Mouse (Mus musculus) stomach, postnatal 0 days (tissue): ENCODE measurements around the gene Slc35b4. TPM values are rescaled to one million over a fixed set of nuclear protein-coding genes. Genes with fewer than 3 reads are reported as not detected.

Experiments
- ATAC-seq: fragments of 200-750 bp; cut with Nextera tagmentation; 2 replicates; pipeline ENCODE4 v1.8.0; 2017; ENCODE audit not compliant: low FRiP score, low TSS enrichment
- DNase-seq: peaks from one replicate; pipeline ENCODE4 v3.0.0-alpha.2; 2016; ENCODE audit warnings: low spot score
- H3K27ac ChIP-seq: fragments of 300-500 bp; sonication (generic); replicated peaks from 2 replicates; pipeline ENCODE4 v1.5.1; 2014; ENCODE audit warnings: mild to moderate bottlenecking, control low read depth
- H3K27me3 ChIP-seq: fragments of 300-500 bp; sonication (generic); 2 replicates; pipeline ENCODE4 v1.6.1; 2014; ENCODE audit warnings: low read length; ENCODE audit not compliant: control insufficient read depth, insufficient read depth
- H3K36me3 ChIP-seq: fragments of 300-500 bp; sonication (generic); 2 replicates; pipeline ENCODE4 v1.6.1; 2014; ENCODE audit warnings: low read length, mixed read lengths; ENCODE audit not compliant: control insufficient read depth, insufficient read depth
- H3K4me1 ChIP-seq: fragments of 300-500 bp; sonication (generic); replicated peaks from 2 replicates; pipeline ENCODE4 v1.6.1; 2014; ENCODE audit warnings: antibody characterized with exemption; ENCODE audit not compliant: control insufficient read depth, insufficient read depth
- H3K4me2 ChIP-seq: fragments of 300-500 bp; sonication (generic); replicated peaks from 2 replicates; pipeline ENCODE4 v1.6.1; 2014; ENCODE audit warnings: low read depth, mild to moderate bottlenecking, control low read depth, moderate library complexity
- H3K4me3 ChIP-seq: fragments of 300-500 bp; sonication (generic); 2 replicates; pipeline ENCODE4 v1.5.1; 2014; ENCODE audit warnings: low read depth, low read length, control low read depth
- H3K9ac ChIP-seq: fragments of 300-500 bp; sonication (generic); 2 replicates; pipeline ENCODE4 v1.6.1; 2014; ENCODE audit warnings: mild to moderate bottlenecking, low read length, control low read depth, mixed read lengths
- H3K9me3 ChIP-seq: fragments of 300-500 bp; sonication (generic); 2 replicates; pipeline ENCODE4 v1.6.1; 2016; ENCODE audit warnings: low read length; ENCODE audit not compliant: control insufficient read depth
- CTCF ChIP-seq: IDR thresholded peaks from 2 replicates; pipeline ENCODE4 v1.5.1; 2016; ENCODE audit warnings: antibody characterized with exemption, low read depth, mild to moderate bottlenecking, moderate library complexity
- EP300 ChIP-seq: optimal IDR thresholded peaks from 2 replicates; pipeline ENCODE3; 2016; ENCODE audit warnings: antibody characterized with exemption
- WGBS: fragments of 180-500 bp; shearing (Covaris S2); extraction: QIAGEN DNeasy Blood & Tissue Kit; methylation state at CpG from one replicate; pipeline ENCODE4 v1.1.7; 2014; 5-methylcytosine and 5-hydroxymethylcytosine counted together
- polyA plus RNA-seq: library from polyadenylated mRNA; unstranded; fragments of >200 nt; fragmentation: Nextera tagmentation; extraction: Ambion mirVana; gene quantifications from 2 replicates; pipeline ENCODE4 v1.2.1, GENCODE M21; 2015

Slc35b4 gene
- polyA plus RNA-seq, 1 experiment from 2014 or later: 18.7 TPM

- no peaks in the 10 kb centered on the region for H3K36me3 ChIP-seq
- no peaks in the 10 kb centered on the region for H3K4me1 ChIP-seq
- H3K27ac ChIP-seq: no peak overlapping the region
- H3K9ac ChIP-seq: no peak overlapping the region
- no peak overlapping the region for H3K4me3 ChIP-seq
- TF ChIP-seq CTCF: peak; percentile 42
- TF ChIP-seq EP300: no peak
- DNase-seq (no peak), ATAC-seq (no peak)
- no peaks in the 10 kb centered on the region for H3K9me3 ChIP-seq
- H3K4me2 ChIP-seq: no peak overlapping the region
- H3K27me3 ChIP-seq: no peaks in the 10 kb centered on the region
- 88% methylated on average over 1 of the region's 1 CpGs for WGBS
Observed at GRCm38 (mm10) chr6:34194981-34195380, 18.1 kb upstream of the Slc35b4 start.

- no peak overlapping the region for H3K4me2 ChIP-seq
- H3K36me3 ChIP-seq: no peaks in the 10 kb centered on the region
- ATAC-seq (no peak), DNase-seq (peak; percentile 58)
- 43% methylated on average over 12 of the region's 12 CpGs for WGBS
- TF ChIP-seq EP300: no peak
- TF ChIP-seq CTCF: peak; percentile 97
- no peak overlapping the region for H3K27ac ChIP-seq
- H3K9me3 ChIP-seq: no peaks in the 10 kb centered on the region
- H3K4me3 ChIP-seq: no peak overlapping the region
- H3K9ac ChIP-seq: no peak overlapping the region; the same call in 1 of the 2 replicates
- H3K27me3 ChIP-seq: no peaks in the 10 kb centered on the region
- no peaks in the 10 kb centered on the region for H3K4me1 ChIP-seq
Observed at GRCm38 (mm10) chr6:34193708-34194475, 17.0 kb upstream of the Slc35b4 start.

- Histone ChIP-seq H3K4me1 (no peaks in the 10 kb centered on the region), H3K27ac (no peak overlapping the region), H3K36me3 (no peaks in the 10 kb centered on the region), H3K4me3 (no peak overlapping the region), H3K27me3 (no peaks in the 10 kb centered on the region), H3K9me3 (no peaks in the 10 kb centered on the region), H3K4me2 (no peak overlapping the region), H3K9ac (no peak overlapping the region)
- TF ChIP-seq CTCF (no peak), EP300 (no peak)
- 91% methylated on average over 8 of the region's 8 CpGs for WGBS
- DNase-seq: no peak
- ATAC-seq: no peak
Observed at GRCm38 (mm10) chr6:34191401-34191800, 14.5 kb upstream of the Slc35b4 start.

GRCm38 (mm10) chr6:34189494-34189893 is 12.6 kb upstream of the Slc35b4 start:
- Histone ChIP-seq H3K4me1 (no peaks in the 10 kb centered on the region), H3K9me3 (no peaks in the 10 kb centered on the region), H3K9ac (no peak overlapping the region), H3K27ac (no peak overlapping the region), H3K36me3 (no peaks in the 10 kb centered on the region), H3K27me3 (no peaks in the 10 kb centered on the region), H3K4me2 (no peak overlapping the region), H3K4me3 (no peak overlapping the region)
- TF ChIP-seq CTCF: no peak
- TF ChIP-seq EP300: no peak
- 89% methylated on average over 3 of the region's 3 CpGs for WGBS
- ATAC-seq (no peak), DNase-seq (no peak)

- no peak for DNase-seq
- H3K9me3 ChIP-seq: no peaks in the 10 kb centered on the region
- no peak overlapping the region for H3K4me2 ChIP-seq
- WGBS: 54% methylated on average over 7 of the region's 7 CpGs
- TF ChIP-seq CTCF (no peak), EP300 (no peak)
- no peak overlapping the region for H3K4me3 ChIP-seq
- ATAC-seq: no peak
- no peaks in the 10 kb centered on the region for H3K27me3 ChIP-seq
- H3K36me3 ChIP-seq: no peaks in the 10 kb centered on the region
- no peak overlapping the region for H3K27ac ChIP-seq
- H3K4me1 ChIP-seq: no peaks in the 10 kb centered on the region
- no peak overlapping the region for H3K9ac ChIP-seq
Observed at GRCm38 (mm10) chr6:34187986-34188599, 11.2 kb upstream of the Slc35b4 start.

GRCm38 (mm10) chr6:34187273-34187863 is 10.5 kb upstream of the Slc35b4 start:
- ATAC-seq: no peak
- no peaks in the 10 kb centered on the region for H3K9me3 ChIP-seq
- 45% methylated on average over 2 of the region's 2 CpGs for WGBS
- H3K36me3 ChIP-seq: no peaks in the 10 kb centered on the region
- H3K4me2 ChIP-seq: no peak overlapping the region
- H3K27ac ChIP-seq: no peak overlapping the region
- no peak overlapping the region for H3K9ac ChIP-seq
- no peaks in the 10 kb centered on the region for H3K27me3 ChIP-seq
- TF ChIP-seq CTCF: no peak
- no peak for TF ChIP-seq EP300
- no peak overlapping the region for H3K4me3 ChIP-seq
- no peaks in the 10 kb centered on the region for H3K4me1 ChIP-seq
- DNase-seq: no peak
